Mouse (Mus musculus): ENCODE results near the gene Fgfr2.

GRCm38 (mm10) chr7:132668604-132669003, 454.5 kb downstream of the Fgfr2 start:
- no peak for TF ChIP-seq CTCF (IDR thresholded peaks at IDR 0.05)
- TF ChIP-seq EP300 (IDR thresholded peaks at IDR 0.05), result peak; percentile 77
